Mouse (Mus musculus) frontal cortex, postnatal 10 days (tissue): Measurements from ENCODE around the gene Gm11562.

ENCODE experiments used
- DNase-seq, 2 experiments: peaks; one replicate each; pipeline ENCODE4 v3.0.0; 2022; ENCODE audit warnings: low spot score in 2 of 2, mixed read lengths in 1 of 2

Gene Gm11562

DNA sequence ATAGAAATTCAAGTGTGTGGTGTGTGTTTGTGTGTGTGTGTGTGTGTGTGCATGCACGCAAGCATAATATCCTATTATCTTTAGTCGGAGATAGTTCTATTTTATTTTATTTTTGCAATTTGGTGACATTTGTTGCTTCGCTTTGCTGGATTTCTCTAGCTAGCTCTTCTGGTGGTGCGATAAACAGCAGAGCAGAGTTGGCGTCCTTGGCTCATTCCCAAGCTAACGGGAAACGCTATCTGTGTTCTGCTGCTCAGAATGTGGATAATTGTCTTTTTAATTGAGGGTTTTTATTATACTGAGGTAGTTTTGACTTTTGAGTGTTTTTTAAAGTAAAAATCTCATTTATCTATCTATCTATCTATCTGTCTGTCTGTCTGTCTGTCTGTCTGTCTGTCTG lies 35.1 kb downstream of the Gm11562 start:
- DNase-seq: no peak

- no peak for DNase-seq
Observed at GRCm38 (mm10) chr11:99583245-99583704, 37.0 kb downstream of the Gm11562 start, which contains the start of gene Krtap1-4. Gene Krtap1-4 (minus strand): TSS chr11:99583654.

GRCm38 (mm10) chr11:99581564-99581963 lies 38.7 kb downstream of the Gm11562 start:
- no peak for DNase-seq

GRCm38 (mm10) chr11:99581051-99581450 lies 39.2 kb downstream of the Gm11562 start:
- no peak for DNase-seq

GRCm38 (mm10) chr11:99580636-99581035 lies 39.6 kb downstream of the Gm11562 start, which contains the start of gene Krtap1-5:
Gene Krtap1-5 (minus strand): TSS chr11:99581016.
- DNase-seq: no peak

- DNase-seq: peak in 1 of 2 experiments; percentile 59
Observed at GRCm38 (mm10) chr11:99574106-99574505, 46.1 kb downstream of the Gm11562 start.

DNA sequence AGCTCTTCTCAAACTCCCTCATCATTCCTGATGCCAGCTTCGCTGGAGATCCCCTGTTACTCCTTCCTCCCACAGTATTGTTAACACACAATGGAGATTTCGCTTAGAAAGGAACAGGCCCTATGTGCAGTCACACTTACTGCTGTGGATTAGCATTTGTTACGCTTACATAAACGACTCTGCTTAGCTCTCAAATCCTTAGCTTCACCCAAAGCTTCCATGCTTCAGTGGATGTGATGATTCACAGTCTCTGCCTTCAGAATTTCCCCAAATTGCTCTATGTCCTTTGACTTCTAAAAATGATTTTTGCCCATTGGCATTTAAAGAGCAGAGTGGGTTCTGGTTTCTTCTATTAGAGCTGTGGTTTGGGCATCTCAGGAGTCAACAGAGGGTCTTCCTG lies 47.1 kb downstream of the Gm11562 start:
- DNase-seq: no peak
